Mouse (Mus musculus): ENCODE data around the gene Pdlim3. TPM values are rescaled to one million over a fixed set of nuclear protein-coding genes. Genes with fewer than 3 reads are reported as not detected.

Pdlim3 gene
- total and polyA plus RNA-seq, 2 experiments from 2014 or later, result 10.7 to 11.3 TPM

GRCm38 (mm10) chr8:45877680-45878079 lies 7.6 kb upstream of the Pdlim3 start:
- H3K9me3 ChIP-seq (ENCODE audit: low read length), result no peaks in the 10 kb centered on the region
- no peak overlapping the region for H3K9ac ChIP-seq (replicated peaks; ENCODE audit: low read length, poor library complexity, severe bottlenecking)
- TF ChIP-seq CTCF (IDR thresholded peaks at IDR 0.05), result no peak
- H3K27ac ChIP-seq (ENCODE audit: low read depth, low read length), result no peak overlapping the region
- DNase-seq (ENCODE audit: low spot score), result no peak
- WGBS, result 97% methylated on average over 7 of the region's 7 CpGs
- no peaks in the 10 kb centered on the region for H3K27me3 ChIP-seq (ENCODE audit: insufficient read depth, low read length)
- no peak overlapping the region for H3K4me2 ChIP-seq (ENCODE audit: low read depth, low read length, poor library complexity, severe bottlenecking)
- ATAC-seq (ENCODE audit: low FRiP score), result no peak
- H3K4me3 ChIP-seq (ENCODE audit: low read depth, low read length), result no peak overlapping the region
- H3K4me1 ChIP-seq (ENCODE audit: insufficient read depth, low read length), result peaks cover 6% of the 10 kb centered on the region; the same call in 1 of the 2 replicates
- no peaks in the 10 kb centered on the region for H3K36me3 ChIP-seq (ENCODE audit: insufficient read depth, low read length)

DNA sequence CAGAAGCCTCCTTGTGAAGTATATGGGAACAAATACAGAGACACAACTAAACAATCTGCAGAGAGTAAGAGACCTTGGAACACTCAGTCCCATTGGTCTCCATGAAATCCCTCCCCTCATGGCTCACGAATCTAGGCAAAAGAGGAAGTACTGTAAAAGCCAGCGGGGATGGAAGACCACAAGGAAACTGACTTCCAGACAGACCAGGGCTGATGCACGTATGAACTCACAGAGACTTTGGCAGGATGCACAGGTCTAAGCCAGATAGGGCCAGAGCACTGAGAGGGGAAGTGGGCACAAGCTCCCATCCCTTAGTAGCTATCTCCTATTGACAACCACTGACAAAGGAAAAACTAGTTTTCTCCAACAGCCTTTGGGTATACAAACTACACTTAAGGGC lies 4.8 kb upstream of the Pdlim3 start:
- no peak for DNase-seq (ENCODE audit: low spot score)

GRCm38 (mm10) chr8:45881726-45882125 lies 3.5 kb upstream of the Pdlim3 start:
- H3K27me3 ChIP-seq (ENCODE audit: insufficient read depth, low read length), result 0 out of 2 replicates have a peak, but pooled peaks cover 4% of the 10 kb centered on the region
- ATAC-seq (ENCODE audit: low FRiP score), result no peak

More for the DNA sequence above, 4.8 kb upstream of the Pdlim3 start:
- ATAC-seq (ENCODE audit: low FRiP score), result no peak
- Histone ChIP-seq H3K27me3 (ENCODE audit: insufficient read depth, low read length) (0 out of 2 replicates have a peak, but pooled peaks cover 4% of the 10 kb centered on the region), H3K27ac (ENCODE audit: low read depth, low read length) (no peak overlapping the region), H3K4me1 (ENCODE audit: insufficient read depth, low read length) (no peaks in the 10 kb centered on the region), H3K4me2 (ENCODE audit: low read depth, low read length, poor library complexity, severe bottlenecking) (no peak overlapping the region), H3K9ac (replicated peaks; ENCODE audit: low read length, poor library complexity, severe bottlenecking) (no peak overlapping the region), H3K36me3 (ENCODE audit: insufficient read depth, low read length) (no peaks in the 10 kb centered on the region), H3K9me3 (ENCODE audit: low read length) (no peaks in the 10 kb centered on the region), H3K4me3 (ENCODE audit: low read depth, low read length) (no peak overlapping the region)
- TF ChIP-seq CTCF (IDR thresholded peaks at IDR 0.05), result no peak
- 91% methylated on average over 3 of the region's 3 CpGs for WGBS

GRCm38 (mm10) chr8:45883793-45884192 lies 1.5 kb upstream of the Pdlim3 start:
- H3K36me3 ChIP-seq (ENCODE audit: insufficient read depth, low read length), result no peaks in the 10 kb centered on the region
- 64% methylated on average over 4 of the region's 4 CpGs for WGBS
- H3K27ac ChIP-seq (ENCODE audit: low read depth, low read length), result no peak overlapping the region
- no peak for TF ChIP-seq CTCF (IDR thresholded peaks at IDR 0.05)
- no peak for ATAC-seq (ENCODE audit: low FRiP score)
- DNase-seq (ENCODE audit: low spot score), result no peak
- H3K9me3 ChIP-seq (ENCODE audit: low read length), result no peaks in the 10 kb centered on the region
- 0 out of 2 replicates have a peak, but pooled peaks cover 4% of the 10 kb centered on the region for H3K27me3 ChIP-seq (ENCODE audit: insufficient read depth, low read length)
- no peaks in the 10 kb centered on the region for H3K4me1 ChIP-seq (ENCODE audit: insufficient read depth, low read length)
- no peak overlapping the region for H3K4me2 ChIP-seq (ENCODE audit: low read depth, low read length, poor library complexity, severe bottlenecking)
- no peak overlapping the region for H3K4me3 ChIP-seq (ENCODE audit: low read depth, low read length)
- no peak overlapping the region for H3K9ac ChIP-seq (replicated peaks; ENCODE audit: low read length, poor library complexity, severe bottlenecking)

More at GRCm38 (mm10) chr8:45881726-45882125, 3.5 kb upstream of the Pdlim3 start:
- Histone ChIP-seq H3K9me3 (ENCODE audit: low read length) (no peaks in the 10 kb centered on the region), H3K36me3 (ENCODE audit: insufficient read depth, low read length) (no peaks in the 10 kb centered on the region), H3K27ac (ENCODE audit: low read depth, low read length) (no peak overlapping the region), H3K4me3 (ENCODE audit: low read depth, low read length) (no peak overlapping the region), H3K4me1 (ENCODE audit: insufficient read depth, low read length) (no peaks in the 10 kb centered on the region), H3K9ac (replicated peaks; ENCODE audit: low read length, poor library complexity, severe bottlenecking) (no peak overlapping the region), H3K4me2 (ENCODE audit: low read depth, low read length, poor library complexity, severe bottlenecking) (no peak overlapping the region)
- WGBS, result 93% methylated on average over 8 of the region's 8 CpGs
- DNase-seq (ENCODE audit: low spot score), result no peak
- TF ChIP-seq CTCF (IDR thresholded peaks at IDR 0.05), result no peak

- Histone ChIP-seq H3K36me3 (ENCODE audit: insufficient read depth, low read length) (no peaks in the 10 kb centered on the region), H3K4me2 (ENCODE audit: low read depth, low read length, poor library complexity, severe bottlenecking) (peak overlapping the region; percentile 87), H3K4me1 (ENCODE audit: insufficient read depth, low read length) (no peaks in the 10 kb centered on the region), H3K9me3 (ENCODE audit: low read length) (no peaks in the 10 kb centered on the region), H3K27me3 (ENCODE audit: insufficient read depth, low read length) (0 out of 2 replicates have a peak, but pooled peaks cover 4% of the 10 kb centered on the region), H3K4me3 (ENCODE audit: low read depth, low read length) (peak overlapping the region; percentile 35), H3K27ac (ENCODE audit: low read depth, low read length) (no peak overlapping the region), H3K9ac (replicated peaks; ENCODE audit: low read length, poor library complexity, severe bottlenecking) (no peak overlapping the region)
- ATAC-seq (ENCODE audit: low FRiP score) (0 out of 2 replicates have a peak, but pooled peaks have one; percentile 53), DNase-seq (ENCODE audit: low spot score) (no peak)
- peak; percentile 38; the same call in 1 of the 2 replicates for TF ChIP-seq CTCF (IDR thresholded peaks at IDR 0.05)
- 13% methylated on average over 13 of the region's 13 CpGs for WGBS
These were observed 709 bp upstream of the Pdlim3 start for GRCm38 (mm10) chr8:45884552-45884951.

GRCm38 (mm10) chr8:45885775-45886174 lies 514 bp downstream of the Pdlim3 start:
- Histone ChIP-seq H3K4me3 (ENCODE audit: low read depth, low read length) (peak overlapping the region; percentile 35), H3K9me3 (ENCODE audit: low read length) (no peaks in the 10 kb centered on the region), H3K4me1 (ENCODE audit: insufficient read depth, low read length) (no peaks in the 10 kb centered on the region), H3K27me3 (ENCODE audit: insufficient read depth, low read length) (0 out of 2 replicates have a peak, but pooled peaks cover 4% of the 10 kb centered on the region), H3K27ac (ENCODE audit: low read depth, low read length) (no peak overlapping the region), H3K36me3 (ENCODE audit: insufficient read depth, low read length) (no peaks in the 10 kb centered on the region), H3K4me2 (ENCODE audit: low read depth, low read length, poor library complexity, severe bottlenecking) (peak overlapping the region; percentile 87), H3K9ac (replicated peaks; ENCODE audit: low read length, poor library complexity, severe bottlenecking) (0 out of 2 replicates have a peak overlapping the region, but pooled peaks have one; percentile 36)
- TF ChIP-seq CTCF (IDR thresholded peaks at IDR 0.05), result peak; percentile 52
- WGBS, result 37% methylated on average over 2 of the region's 2 CpGs
- ATAC-seq (ENCODE audit: low FRiP score), result peak; percentile 44; the same call in 1 of the 2 replicates
- peak; percentile 48 for DNase-seq (ENCODE audit: low spot score)
